Mouse (Mus musculus) small intestine, adult 10 weeks (tissue): ENCODE measurements around the gene Elobl. TPM values are rescaled to one million over a fixed set of nuclear protein-coding genes. Genes with fewer than 3 reads are reported as not detected.

Experiments
- polyA plus RNA-seq: library from polyadenylated mRNA; stranded (reverse); fragments of 350-450 nt; fragmentation: Illumina TruSeq; extraction: RNeasy Lipid Tissue Mini Kit (QIAGEN cat#74804); gene quantifications from one replicate; pipeline ENCODE4 v1.2.3, GENCODE M21; 2014; ENCODE audit warnings: low replicate concordance

Elobl gene
- polyA plus RNA-seq: not detected

GRCm38 (mm10) chr11:88966881-88967361 lies at the start of gene Elobl:
Elobl (minus strand) TSS chr11:88966931.

GRCm38 (mm10) chr11:88998974-88999722 lies 32.4 kb upstream of the Elobl start, which contains the start of gene Trim25:
Trim25 (plus strand) TSS chr11:88999376.

GRCm38 (mm10) chr11:88970202-88970732 lies 3.5 kb upstream of the Elobl start, which contains the start of gene Coil:
Coil (plus strand) TSS chr11:88970252.

GRCm38 (mm10) chr11:88955217-88955969 lies 11.3 kb downstream of the Elobl start, which contains the start of gene Scpep1:
Scpep1 (minus strand) TSS chr11:88955465.

Other genes starting within 250 kb of the Elobl start
- gene Msi2, start 248.4 kb downstream of the Elobl start, polyA plus RNA-seq: 22.3 TPM
- gene Akap1, start 102.3 kb downstream of the Elobl start, polyA plus RNA-seq: 13.2 TPM
- 15.4 TPM for gene Scpep1, start 11.5 kb downstream of the Elobl start, polyA plus RNA-seq
- gene Coil, start 3.3 kb upstream of the Elobl start, polyA plus RNA-seq: 3.2 TPM
- gene Trim25, start 32.4 kb upstream of the Elobl start, polyA plus RNA-seq: 35.8 TPM
- 5.9 TPM for gene Dgke, start 99.9 kb upstream of the Elobl start, polyA plus RNA-seq
- gene Gm525, start 106.9 kb upstream of the Elobl start, polyA plus RNA-seq: not detected